Mouse (Mus musculus): ENCODE measurements around the gene Ndfip2.

GRCm38 (mm10) chr14:105262923-105263322 lies 4.5 kb downstream of the Ndfip2 start:
- no peak for TF ChIP-seq CTCF (IDR thresholded peaks at IDR 0.05 in 2 of 3, conservative IDR thresholded peaks at IDR 0.05 in 1 of 3; ENCODE audit: control insufficient read depth in 1 of 3, insufficient read depth in 1 of 3, low read depth in 2 of 3, low read length in 3 of 3, poor library complexity in 1 of 3, severe bottlenecking in 1 of 3)
- TF ChIP-seq POLR2A (IDR thresholded peaks at IDR 0.05; ENCODE audit: control insufficient read depth in 1 of 2, insufficient read depth in 1 of 2, low read depth in 1 of 2, low read length in 2 of 2, poor library complexity in 1 of 2): no peak
- TF ChIP-seq ZC3H11A (IDR thresholded peaks at IDR 0.05; ENCODE audit: low read depth, low read length): no peak
- TF ChIP-seq GABPA (IDR thresholded peaks at IDR 0.05; ENCODE audit: low read depth, low read length): no peak
- TF ChIP-seq SIN3A (IDR thresholded peaks at IDR 0.05; ENCODE audit: low read length): no peak
